Mouse (Mus musculus): Measurements from ENCODE around the gene Enox2.
A peak's percentile ranks its signal among the peaks of the same experiment; 100 is the strongest.

Gene Enox2

DNA sequence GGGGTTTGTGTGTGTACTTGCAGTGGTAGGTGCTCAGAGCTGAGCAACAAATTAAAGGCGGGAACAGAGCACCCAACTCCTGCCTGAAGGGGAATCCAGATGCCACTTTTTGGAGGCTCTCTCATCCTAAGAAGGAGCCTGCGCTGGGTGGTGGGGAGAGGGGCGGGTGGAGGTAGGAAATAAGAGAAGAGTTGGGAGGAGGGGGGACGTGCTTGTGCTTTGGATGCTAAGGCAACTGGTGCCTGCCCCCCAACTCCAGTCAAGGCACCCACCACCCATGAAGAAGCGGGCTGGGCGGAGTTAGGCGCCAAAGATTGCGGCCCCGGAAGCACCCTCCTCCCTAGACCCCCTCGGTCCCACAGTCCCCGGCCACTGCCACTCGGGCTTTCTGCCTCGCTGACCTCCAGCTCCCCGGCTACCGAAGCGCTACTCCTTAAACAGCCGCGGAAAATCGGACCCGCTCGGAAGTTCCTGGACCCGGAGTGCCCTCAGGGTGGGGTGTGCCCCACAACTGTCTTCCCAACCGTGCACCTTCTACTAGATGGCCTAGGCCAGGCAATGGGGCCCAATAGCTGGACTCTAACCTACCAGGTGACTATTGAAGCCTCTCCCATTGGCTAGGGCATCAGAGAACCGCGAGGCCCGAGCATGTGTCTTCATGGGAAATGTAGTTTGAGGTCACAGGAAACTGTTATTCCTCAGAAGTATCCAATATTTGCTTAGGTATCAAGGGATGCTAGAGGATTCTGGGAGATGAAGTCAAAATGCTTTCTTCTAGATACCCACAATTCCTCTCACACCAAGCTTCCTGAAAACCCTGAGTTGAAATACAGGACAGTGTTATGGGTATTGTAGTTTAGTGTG lies at the start of gene Enox2:
Gene Enox2, minus strand, starts transcription at position 560 of the 864 bp plus-strand sequence.
- peak; percentile 76 for DNase-seq (ENCODE audit: low spot score)

DNA sequence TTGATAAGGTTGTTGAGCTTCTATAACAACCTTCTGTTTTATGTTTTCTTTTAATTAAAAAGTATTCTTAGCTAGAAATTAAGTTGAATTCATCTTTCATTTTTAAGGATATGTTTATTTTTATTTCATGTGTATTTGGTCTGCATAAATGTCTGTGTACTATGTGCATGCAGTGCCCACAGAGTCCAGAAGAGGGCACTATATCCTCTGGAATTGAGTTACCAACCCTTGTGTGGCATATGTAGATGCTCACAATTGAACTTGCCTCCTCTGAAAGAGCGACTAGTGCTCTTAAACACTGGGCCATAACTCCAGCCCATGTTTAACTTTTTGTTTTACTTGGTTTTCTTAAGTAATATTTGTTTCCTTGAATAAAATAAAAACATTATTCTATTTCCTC lies 21.4 kb upstream of the Enox2 start:
- DNase-seq (ENCODE audit: low spot score): no peak

DNA sequence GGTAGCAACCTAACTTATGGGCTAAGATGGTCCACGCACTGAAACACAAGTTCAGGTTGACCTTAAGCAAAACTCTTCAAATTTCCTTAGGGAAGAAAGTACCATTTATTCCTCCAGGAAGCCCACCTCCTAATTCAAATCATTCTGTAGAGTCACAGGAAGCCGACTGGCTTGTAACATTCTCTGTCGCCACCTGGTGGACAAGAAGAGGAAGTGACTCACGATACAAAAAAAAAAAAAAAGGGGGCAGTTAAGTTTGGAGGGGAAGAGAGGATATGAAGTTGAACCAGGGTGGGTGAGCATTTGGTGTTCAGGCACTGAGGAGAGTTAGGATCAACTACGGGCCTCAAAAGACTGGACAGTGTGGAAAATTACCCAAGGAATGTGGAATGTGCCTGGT lies 18.6 kb upstream of the Enox2 start:
- DNase-seq (ENCODE audit: low spot score): no peak

DNA sequence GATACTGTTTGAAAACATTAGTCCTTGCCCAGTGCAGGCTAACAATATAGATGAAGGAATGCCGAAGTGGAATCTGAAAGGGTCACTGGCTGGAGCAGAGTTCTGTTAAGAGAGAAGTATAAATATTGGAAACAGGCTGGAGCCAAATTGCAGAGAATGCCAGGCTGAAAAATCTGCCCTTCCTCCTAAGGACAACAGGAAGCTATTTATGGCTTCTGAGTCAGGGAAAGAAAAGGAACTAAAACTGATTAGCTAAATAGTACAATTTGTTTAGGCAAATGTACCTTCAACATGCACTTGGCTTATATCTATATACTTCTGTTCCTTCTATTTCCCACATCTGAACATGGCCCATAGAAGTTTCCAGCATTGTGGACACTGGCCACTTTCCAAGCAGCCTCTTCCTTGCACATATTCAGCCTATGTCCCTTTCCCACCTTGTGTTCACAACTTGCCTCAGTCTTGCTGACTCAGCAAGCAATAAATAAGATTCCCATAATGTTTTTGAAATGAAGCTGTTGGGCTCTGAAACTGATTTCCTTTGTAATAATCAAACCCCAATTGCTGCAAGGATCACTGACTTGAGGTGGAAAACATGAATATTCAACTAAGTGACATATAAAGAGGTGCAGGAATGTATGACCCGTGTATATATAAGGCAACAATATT lies 8.0 kb downstream of the Enox2 start:
- no peak for DNase-seq (ENCODE audit: low spot score)

DNA sequence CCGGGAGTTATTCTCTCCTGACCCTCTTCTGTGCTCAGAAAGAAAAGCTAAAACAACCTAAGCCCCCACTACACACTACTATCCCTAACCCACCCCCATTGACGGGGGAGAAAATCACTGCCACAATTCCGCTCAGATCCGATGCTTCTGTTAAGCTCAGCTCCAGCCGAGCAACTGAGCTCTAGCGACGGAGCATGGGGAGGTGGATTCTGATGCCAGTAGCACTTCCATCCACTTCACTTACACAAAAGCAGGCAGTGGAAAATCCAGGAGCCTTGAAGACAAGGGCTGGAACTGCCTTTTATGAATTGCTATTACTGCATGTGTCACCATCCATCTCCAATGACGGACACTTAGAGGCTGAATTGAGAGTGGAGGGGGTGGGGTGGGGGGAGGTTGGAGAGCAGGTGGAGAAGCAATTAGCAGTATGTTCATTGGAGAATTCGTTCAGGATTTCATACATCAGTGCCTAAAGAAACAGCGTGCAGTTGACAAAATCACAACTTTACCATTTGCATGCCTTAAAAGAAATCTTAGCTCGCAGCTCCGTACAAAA lies 14.5 kb downstream of the Enox2 start:
- DNase-seq (ENCODE audit: low spot score): no peak

DNA sequence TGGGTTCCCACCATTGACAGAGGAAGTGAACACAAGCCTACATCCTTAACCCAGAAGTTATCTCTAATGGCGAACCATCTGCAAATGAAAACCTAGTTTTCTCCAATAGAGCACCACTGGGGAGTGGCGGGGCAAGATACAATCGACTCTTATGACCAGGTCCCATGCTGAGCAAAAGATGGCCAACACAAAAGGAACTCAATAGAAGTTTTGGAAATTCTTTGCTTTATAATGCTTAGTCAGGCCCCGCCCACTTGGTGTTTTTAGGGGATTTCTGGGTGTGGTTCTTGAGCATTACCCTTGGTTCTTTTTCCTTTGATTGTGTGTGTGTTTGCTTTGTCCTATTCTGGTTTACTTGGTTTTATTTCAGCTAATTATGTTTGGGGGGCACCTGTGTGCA lies 37.2 kb downstream of the Enox2 start:
- no peak for DNase-seq (ENCODE audit: low spot score)

DNA sequence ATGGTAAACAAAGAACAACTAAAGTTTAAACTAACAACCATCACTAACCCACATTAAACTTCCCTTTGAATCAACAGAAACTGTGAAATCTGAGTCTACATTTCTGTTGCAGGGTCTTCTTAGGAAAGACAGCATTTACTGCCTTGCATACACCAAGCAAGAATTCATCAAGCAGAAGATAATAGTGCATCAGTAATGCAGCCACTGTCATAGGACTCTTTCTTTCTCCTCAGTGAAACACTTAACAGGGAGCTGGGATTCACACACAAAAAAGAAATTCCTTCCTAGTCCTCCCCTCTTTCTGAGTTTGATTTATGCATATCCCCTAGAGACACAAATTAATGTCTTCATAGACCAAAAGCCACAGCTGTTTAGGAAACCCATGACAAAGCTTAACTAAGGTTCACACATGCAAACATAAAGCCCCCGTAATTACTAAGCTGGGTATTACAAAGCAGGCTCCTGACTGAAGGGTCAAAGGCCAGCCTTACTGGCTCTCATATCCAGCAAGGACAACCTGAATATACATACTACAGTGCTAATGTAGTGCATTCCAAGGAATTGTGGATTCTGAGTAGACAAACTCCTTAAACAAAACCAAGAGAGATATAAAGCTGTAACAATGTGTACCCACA lies 62.1 kb downstream of the Enox2 start:
- DNase-seq (ENCODE audit: low spot score): no peak

DNA sequence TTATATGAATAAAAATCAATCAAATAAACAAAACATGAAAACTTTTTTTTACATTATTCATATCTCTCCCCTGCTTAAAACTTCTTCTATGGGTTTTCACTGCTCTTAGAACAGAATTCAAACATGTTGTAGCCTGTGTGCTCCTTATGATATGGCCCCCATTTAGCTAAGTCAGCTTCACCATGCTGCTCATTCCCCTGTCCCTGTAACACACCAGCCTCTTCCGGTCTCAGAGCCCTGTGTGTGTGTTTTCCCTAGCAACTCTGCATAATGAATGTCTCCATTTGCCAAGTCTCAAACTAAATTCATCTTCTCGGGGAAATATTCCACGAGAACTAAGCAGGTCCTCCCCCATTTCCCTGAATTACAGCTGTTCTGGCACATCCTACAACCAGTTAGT lies 71.6 kb downstream of the Enox2 start:
- no peak for DNase-seq (ENCODE audit: low spot score)

DNA sequence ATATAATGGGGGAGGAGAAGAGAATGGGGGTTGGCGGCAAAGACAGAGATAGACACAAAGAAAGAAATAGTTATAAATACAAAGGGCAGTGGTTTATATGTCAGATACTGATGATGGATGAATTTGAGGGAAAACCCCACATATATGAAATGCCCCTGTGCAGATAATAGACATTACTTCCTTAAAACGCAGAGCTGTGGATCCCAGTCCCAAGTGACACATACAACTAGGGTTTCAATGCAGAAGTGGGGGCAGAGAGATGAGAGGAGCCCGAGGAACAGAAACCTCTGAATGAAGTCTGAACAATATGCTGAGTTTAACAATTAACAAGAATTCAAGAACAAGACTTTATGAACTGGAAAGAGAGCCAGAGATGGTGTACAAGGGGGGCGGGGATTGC lies 91.7 kb downstream of the Enox2 start:
- DNase-seq (ENCODE audit: low spot score): no peak

DNA sequence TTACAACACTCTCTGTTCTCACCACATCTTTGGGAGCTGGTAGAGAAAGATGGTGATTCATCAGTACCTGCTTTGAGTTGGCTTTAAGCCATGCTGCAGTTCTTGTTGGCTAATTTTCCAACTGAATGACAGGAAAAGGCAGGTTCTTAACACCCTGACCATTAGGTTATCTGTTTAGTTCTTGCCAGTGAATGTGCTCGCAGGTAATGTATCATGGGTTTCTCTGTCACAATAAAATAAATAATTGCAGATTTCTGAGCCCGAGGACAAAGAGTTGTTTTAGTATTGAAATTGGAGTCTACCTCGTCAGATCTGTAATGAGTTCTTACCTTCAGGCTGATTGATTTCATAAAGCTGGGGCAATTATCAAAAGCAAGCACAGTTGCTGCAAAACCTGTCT lies 106.9 kb downstream of the Enox2 start:
- no peak for DNase-seq (ENCODE audit: low spot score)

DNA sequence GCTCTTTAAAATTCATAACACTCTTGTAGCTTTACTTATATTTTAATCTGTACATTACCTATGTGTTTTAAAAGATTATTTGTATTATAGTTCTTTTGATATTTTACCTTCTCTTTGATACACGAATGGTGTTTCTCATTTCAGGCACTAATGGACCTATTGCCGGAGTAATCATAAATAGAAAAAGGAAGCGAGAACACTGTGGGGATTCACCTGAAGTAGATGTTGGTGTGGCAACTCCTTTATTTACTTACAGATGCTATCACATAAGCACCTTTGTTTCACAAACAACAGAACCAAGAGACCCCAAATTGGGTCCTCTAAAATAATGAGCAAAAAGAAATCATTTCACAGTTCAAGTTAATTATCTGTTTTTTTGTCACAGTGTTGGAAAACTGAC lies 109.4 kb downstream of the Enox2 start:
- DNase-seq (ENCODE audit: low spot score): no peak

DNA sequence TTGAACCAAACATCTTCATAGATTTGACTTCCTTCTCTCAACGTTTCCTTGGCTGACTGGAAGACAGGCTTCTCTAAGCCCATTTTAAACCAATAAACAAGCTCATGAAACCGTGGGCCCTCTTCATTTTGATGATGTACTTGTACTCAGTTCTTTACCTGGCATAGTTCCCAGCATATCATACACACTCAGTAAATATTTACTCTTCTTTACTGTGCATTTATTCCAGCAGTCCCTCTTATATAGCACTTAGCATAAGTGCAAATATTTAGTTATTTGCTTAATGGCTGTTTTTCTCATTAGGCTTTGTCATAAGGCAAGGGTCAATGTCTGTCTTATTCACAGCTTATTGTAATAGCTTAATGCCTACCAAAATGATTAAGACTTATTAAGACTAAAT lies 133.8 kb downstream of the Enox2 start:
- DNase-seq (ENCODE audit: low spot score): no peak

DNA sequence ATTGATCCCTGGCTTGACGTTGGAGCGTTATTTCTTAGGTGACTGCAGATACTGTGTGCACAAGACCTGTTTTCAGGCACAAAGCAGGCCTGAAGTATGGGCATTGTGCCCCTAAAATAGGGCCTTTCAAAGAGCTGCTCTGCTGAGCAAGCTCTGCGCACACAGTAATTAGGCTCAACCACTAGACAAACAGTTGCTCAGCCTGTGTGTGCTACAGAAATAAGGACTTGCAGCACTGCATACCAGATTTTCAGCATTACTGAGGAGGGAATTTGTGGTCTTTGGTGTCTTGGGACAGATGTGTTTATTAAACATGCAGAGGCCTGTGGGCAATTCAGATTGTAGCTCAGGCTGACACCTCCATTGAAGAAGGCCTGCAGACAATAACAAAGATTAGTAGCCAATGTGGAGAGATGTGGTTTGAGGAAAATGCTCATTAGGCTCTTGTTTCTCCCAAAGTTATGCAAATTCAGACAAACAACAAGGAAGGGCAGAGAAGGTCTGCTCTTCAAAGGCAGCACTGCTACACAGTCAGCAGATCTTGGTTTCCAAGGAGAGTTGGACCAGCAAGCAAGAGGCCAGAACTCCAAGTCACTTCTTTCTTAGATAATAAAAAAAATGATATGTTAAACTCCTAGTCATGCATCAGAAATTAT lies 163.2 kb downstream of the Enox2 start:
- no peak for DNase-seq (ENCODE audit: low spot score)

DNA sequence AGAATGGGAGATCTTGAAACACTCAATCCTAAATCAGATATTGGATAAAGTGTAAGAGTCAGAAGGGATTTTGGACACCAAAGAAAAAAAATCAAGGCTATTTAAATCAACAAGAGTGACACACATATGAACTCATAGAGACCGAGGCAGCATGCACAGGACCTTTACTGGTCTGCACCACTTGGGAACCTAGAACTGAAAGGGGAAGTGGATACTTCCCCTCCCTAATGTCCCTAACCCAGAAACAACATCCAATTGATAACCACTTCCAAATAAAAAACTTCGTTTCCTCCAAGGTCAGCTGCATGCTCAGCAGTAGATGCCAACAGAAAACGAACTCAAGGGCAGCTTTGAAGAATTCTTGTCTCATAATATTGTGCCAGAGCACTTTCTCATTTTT lies 171.6 kb downstream of the Enox2 start:
- DNase-seq (ENCODE audit: low spot score): no peak

DNA sequence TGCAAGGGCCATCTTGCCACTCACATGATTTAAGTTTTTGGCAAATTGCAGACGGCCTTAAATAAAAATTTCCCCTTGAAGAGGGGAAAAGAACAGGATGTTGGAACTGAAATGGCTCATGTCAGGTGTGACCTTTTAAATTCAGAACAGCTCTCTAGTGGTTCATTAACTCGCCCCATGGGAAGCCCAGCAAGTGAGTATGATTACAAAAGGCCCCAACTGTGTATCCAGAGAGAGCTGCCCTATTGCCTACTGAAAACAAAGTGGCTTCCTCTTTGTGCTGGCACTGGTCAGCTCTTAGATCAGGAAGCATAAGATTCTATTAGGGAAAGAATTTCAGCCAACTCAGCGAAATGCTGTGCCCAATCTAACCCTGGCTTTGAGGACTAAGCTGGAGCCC lies 175.6 kb downstream of the Enox2 start:
- DNase-seq (ENCODE audit: low spot score): no peak

DNA sequence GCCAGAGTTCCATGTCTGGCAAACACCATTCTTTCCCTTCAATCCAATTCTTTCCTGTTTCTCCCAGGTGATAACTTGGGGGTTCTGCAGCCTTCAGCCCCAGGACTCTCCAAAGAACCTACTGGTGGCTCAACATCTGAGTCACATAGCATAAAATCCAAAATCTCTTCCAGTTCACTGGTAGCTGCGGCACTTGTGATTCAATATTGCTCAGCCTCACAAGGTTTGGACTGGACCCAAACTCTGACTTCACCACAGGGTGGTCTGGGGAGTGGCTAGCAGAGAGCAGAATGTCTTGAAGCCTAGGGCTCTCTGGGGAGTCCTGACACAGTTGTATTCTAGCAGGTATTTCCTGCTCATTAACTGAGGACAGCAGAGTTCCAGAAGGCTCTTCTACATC lies 187.5 kb downstream of the Enox2 start:
- peak; percentile 4 for DNase-seq (ENCODE audit: low spot score)

DNA sequence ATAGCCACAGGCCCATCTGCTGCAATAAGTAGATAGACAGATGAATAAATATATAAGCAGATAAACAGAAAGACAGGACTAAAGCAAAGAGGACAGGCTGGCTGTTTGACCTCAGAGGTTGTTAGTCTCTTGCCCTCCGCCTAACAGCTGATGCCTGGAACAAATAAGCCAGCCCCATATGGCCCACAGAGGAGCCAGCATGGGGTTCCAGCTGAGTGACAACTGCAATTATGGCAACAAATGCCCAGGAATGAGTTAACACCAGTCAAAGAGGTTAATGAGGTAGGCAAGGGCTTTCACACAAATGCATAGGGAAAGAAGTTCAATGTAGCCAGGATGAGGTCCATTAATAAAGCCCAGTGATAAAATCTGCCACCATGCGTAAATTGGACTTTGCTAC lies 191.8 kb downstream of the Enox2 start:
- no peak for DNase-seq (ENCODE audit: low spot score)

DNA sequence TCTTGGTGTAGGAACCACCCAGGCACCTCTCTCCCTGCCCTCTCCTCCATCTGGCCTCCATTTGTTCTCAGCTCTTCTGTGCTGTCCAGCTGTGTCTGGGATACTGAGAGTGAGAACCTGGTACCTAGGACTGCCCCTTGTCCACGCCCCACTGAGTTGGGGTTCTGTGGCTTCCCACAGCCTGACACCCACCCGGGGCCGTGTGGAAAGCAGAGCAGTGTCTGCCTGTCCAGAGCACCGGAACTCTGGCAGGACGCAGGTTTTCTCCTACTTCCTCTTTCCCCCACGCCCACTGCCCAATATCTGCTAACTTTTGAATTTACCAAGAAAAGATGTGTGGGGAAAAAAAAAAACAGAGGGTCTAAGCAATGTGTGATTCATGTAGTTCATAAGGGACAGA lies 213.0 kb downstream of the Enox2 start:
- no peak for DNase-seq (ENCODE audit: low spot score)

DNA sequence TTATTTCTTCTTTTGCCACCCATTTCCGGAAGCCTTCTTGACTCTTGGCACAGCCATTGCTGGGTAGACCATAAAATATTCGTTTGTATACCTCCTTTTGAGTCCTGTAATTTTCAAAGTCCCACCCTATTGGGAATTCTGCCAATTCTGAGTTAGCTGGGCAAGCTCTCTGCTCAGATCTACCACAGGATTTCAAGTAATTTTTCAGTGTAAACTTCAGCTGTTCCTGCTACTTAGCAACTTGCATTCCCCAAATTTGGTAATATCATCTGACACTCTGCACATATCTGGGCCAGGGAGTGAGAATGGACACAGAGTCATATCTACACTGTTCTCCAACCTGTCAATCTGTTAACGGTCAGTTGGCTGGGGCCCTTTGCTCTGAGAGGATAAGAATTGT lies 214.5 kb downstream of the Enox2 start:
- DNase-seq (ENCODE audit: low spot score): no peak

DNA sequence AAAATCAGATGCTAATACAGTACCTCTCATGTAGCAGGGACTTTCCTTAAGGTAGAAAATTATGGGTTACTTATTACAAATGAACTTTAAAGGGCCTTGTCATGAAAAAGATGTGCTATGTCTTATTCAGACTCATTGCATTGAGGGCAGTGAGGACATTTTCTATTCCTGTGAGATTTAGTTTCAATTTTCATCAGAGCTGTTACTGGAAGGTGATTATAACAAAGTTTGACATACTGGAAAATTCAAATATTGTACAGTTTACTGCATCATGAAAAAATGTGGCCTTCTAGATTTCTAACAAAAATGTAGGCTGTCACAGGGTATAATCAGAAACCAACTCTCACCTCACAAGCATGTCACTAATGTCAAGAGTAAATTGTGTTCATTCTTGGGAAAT lies 242.9 kb downstream of the Enox2 start:
- DNase-seq (ENCODE audit: low spot score): no peak

DNA sequence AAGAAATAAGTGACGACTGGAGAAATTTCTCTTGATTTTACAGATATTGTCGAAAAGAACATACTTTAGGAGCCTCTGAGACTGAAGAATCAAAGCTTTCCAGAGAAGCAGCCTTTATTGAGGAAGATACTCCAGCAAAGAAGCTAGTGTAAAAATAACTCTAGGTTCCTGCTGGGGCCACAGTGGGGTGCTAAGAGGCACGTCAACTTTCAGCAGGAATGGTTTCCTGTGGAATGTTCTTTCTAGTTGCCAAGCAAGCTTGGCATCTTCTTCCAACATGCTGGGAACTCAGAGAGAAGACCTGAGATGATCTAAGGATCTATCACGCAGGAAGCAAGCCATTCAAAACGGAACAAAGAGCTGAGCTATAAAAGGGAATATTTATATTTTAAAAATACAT lies 278.3 kb downstream of the Enox2 start:
- no peak for DNase-seq (ENCODE audit: low spot score)

DNA sequence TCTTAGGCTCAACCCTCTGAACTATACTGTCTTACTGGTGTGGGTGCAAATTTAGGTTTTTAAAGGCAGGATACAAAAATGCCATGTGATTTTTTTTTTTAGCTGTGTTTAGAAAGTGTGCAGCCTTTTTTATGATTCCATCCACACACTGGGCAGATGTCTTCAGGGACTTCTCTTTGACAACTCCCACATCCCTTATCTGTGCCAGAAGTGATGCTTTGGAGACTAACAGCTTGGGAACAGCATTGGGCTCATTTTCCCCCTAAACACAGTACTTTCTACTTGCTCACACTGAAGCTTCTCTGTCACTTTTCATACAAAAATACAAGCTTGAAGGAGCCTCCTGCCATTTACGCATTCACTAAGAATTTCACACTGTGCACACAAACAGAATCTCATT lies 282.4 kb downstream of the Enox2 start:
- no peak for DNase-seq (ENCODE audit: low spot score)
